ENCODE assay signal across 12 mouse cellular contexts in the genomic region with DNA sequence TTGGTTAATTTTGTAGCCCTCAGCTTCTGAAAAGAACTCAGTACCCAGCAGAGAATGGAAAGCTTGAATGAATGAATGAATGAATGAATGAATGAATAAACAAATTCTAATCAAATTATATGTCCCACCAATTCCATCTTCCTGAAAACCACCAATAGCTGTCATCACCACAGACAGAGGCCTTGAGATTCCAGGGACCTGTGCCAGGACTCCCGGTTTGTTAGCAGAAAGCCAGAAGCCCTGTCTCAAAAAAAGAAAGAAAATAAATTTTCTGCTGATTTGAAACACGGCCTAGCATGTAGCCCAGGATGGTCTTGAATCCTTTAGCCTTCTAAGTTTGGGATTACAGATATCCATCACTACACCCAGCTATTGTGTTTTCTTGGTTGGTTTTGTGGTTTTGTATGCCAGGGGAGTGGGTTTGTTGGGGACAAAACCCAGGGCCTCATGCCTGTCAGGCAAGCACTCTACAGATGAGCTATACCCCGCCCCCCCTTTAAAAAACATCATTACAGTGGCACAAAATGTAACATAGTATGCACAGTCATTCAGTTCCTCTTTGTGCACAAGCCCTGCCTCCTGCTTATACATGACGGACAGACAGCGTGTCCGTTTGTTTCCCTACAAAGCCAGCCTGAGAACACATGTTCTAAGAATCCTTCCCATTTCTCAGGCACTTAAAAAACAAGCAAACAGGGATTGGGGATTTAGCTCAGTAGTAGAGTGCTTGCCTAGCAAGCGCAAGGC.
DNase-seq lines count a peak whose midpoint lies in the region; ATAC-seq lines count a peak whose summit lies in the region.
"Had no signal": no experiment of that assay in that cellular context is flagged by ENCODE, and none has a peak within 500 bp of the region (broad histone marks: within the 10 kb centered on the region; RNA-seq: fewer than 3 reads in every experiment).

No protein-coding gene starts in this region.

- no peaks in the 10 kb centered on the region for H3K36me3 ChIP-seq in forebrain, embryonic 12.5 days (replicated peaks)

- H3K9me3 ChIP-seq in forebrain, embryonic 12.5 days: no peaks in the 10 kb centered on the region

- peaks cover 6% of the 10 kb centered on the region; the same call in 1 of the 2 replicates for H3K4me1 ChIP-seq in forebrain, embryonic 12.5 days

- no peak overlapping the region for H3K4me2 ChIP-seq in forebrain, embryonic 12.5 days

- ATAC-seq in erythroblast, adult 5-6 weeks (replicated peaks; ENCODE audit: low FRiP score, poor library complexity, severe bottlenecking): no peak
- no peak for ATAC-seq in forebrain, embryonic 12.5 days (ENCODE audit: low FRiP score)

- DNase-seq in adrenal gland, adult (ENCODE audit: inconsistent age in 2 of 2, low spot score in 1 of 2): peak; percentile 74 to 83
- no peak for DNase-seq in adrenal gland, adult 18-20 months (ENCODE audit: low spot score in 2 of 2)
- DNase-seq in ovary, postnatal 36 days (ENCODE audit: low spot score): peak; percentile 32
- DNase-seq in ovary, postnatal 10 days (ENCODE audit: low spot score): no peak
- DNase-seq in c-Kit-positive CD71-negative TER-119-negative erythroid progenitor cells, embryonic 14.5 days (ENCODE audit: low read depth): peak; percentile 35
- no peak for DNase-seq in kidney, adult 11 months
- DNase-seq: gastrocnemius, postnatal 10 days; heart, postnatal 36 days; kidney, postnatal 36 days had no signal

- H3K9ac ChIP-seq in forebrain, embryonic 12.5 days: no peak overlapping the region

- no peak overlapping the region for H3K27ac ChIP-seq in forebrain, embryonic 12.5 days
- H3K27ac ChIP-seq: macrophage had no signal

- WGBS in forebrain, embryonic 12.5 days: 81% methylated on average over 7 of the region's 7 CpGs

- no peak overlapping the region for H3K4me3 ChIP-seq in forebrain, embryonic 12.5 days (replicated peaks)

- no peaks in the 10 kb centered on the region for H3K27me3 ChIP-seq in forebrain, embryonic 12.5 days

Comparison
In these comparisons a context has a peak if more than half of its experiments do, and no peak if none do; other contexts are left out.
1. DNase-seq: peak in adrenal gland, adult (2 of 2), ovary, postnatal 36 days (single experiment) and c-Kit-positive CD71-negative TER-119-negative erythroid progenitor cells, embryonic 14.5 days (single experiment); none in adrenal gland, adult 18-20 months (0 of 2), ovary, postnatal 10 days (single experiment) and kidney, adult 11 months (single experiment).